Mouse (Mus musculus) spleen, adult 10 weeks (tissue): ENCODE results near the gene Cd81. TPM values are rescaled to one million over a fixed set of nuclear protein-coding genes. Genes with fewer than 3 reads are reported as not detected.

ENCODE experiments used
- polyA plus RNA-seq: library from polyadenylated mRNA; stranded (reverse); fragments of 350-450 nt; fragmentation: Illumina TruSeq; extraction: RNeasy Lipid Tissue Mini Kit (QIAGEN cat#74804); gene quantifications from one replicate; pipeline ENCODE4 v1.2.3, GENCODE M21; 2015; ENCODE audit warnings: low replicate concordance; ENCODE audit not compliant: insufficient read depth

The Cd81 gene
- 194 TPM for polyA plus RNA-seq

GRCm38 (mm10) chr7:143052626-143053007 lies at the start of gene Cd81:
Gene Cd81 (plus strand): TSS chr7:143052739.

DNA sequence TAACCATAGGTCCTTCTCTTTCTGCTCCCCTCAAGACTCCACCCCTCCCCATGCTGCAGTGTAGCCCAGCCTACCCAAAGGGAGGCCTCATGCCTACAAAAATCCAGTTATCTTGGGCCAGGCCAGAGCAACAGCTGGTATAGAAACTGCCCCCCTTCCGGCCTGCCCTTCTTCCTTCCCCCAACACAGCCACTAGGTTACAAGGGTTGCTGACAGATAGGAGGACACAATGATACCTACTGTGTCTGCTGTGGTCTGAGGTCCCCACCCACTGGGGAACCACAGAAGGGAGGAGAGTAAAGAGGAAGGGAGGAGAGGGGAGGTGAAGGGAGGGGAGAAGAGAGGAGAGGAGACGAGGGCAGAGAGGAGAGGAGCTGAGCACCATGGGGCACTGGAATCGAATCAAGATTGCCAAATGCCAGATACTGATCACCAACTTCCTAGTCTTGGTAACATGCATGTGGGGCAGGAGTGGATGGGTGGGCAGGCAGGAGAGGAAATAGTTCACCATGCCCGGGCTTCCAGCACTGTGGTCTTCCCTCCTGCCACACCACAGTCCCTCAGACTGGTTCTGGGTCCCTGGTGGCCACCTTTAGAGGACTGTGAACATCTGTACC lies 47.7 kb upstream of the Cd81 start, which contains the start of gene Tspan32:
Tspan32 (plus strand) TSS at position 320 of the 617 bp plus-strand sequence.

GRCm38 (mm10) chr7:143068882-143069591 lies 16.5 kb downstream of the Cd81 start, which contains the start of gene Tssc4:
Gene Tssc4 (plus strand): TSS chr7:143069249.

DNA sequence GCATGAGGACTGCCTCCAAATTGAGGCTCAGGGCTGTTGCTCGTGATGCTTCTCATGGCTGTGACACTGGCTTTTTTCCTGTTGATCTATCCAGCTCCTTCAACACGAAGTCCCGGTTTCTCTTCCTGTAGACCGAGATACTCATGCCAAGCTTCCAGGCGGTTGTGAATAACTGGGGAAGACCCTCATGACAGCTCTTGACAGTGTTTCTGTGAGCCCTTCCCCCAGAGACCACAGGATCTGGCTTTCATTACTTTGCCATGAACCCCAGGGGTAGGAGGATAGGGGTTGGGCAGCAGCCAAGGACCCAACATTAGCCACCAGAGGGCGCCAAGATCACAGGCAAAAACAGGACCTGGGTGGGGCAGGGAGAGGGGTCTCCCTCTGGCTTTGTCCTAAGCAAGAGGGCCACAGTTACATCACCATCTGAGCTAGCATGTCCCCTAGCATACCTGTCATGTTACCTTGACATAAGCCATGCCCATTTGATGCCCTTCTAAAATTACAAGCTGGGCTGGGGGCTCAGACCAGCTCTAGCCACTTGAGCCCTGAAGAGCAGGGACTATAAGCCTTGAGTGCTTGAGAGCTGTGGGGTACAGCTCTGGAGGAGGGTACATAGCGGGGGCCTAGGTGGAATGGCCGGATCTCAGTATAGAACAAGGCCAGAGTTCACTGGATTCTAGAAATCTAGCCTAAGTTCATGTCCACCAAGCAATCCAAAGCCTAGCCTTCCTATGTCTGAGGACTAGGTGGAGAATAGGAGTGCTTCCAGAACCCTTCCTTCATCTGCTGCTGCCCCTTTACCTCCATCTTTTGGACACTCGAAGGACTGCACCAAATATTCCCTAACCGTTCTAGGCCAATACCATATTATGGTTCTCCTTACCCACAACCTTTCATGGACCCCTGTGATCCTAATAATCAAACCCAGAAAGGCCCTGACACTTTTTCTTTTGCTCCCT lies 42.3 kb downstream of the Cd81 start, which contains the start of gene Trpm5:
Trpm5 (minus strand) TSS at position 51 of the 962 bp plus-strand sequence.

DNA sequence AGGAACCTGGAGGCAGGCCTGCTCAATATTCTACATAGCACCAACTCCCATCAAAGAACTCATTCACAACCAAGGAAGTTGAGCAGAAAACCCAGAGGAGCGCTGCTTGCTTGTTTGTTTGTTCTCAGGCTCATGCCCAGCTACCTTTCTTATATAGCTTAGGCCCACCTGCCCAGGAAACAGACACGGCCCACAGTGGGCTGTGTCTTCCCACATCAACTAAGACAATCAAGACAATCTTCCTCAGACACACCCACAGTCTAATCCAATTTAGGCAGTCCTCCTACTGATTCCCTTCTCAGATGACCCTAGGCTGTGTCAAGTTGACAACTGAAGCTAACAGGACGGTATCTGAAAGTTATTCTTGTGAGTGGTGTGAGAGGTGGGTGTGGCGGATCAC lies 53.5 kb downstream of the Cd81 start, which contains the start of gene Kcnq1:
Kcnq1 (plus strand) TSS at position 301 of the 400 bp plus-strand sequence.

Other genes starting within 250 kb of the Cd81 start
- not detected for gene Th, start 121.6 kb upstream of the Cd81 start, polyA plus RNA-seq
- not detected for gene Ascl2, start 83.5 kb upstream of the Cd81 start, polyA plus RNA-seq
- 157 TPM for gene Tspan32, start 47.7 kb upstream of the Cd81 start, polyA plus RNA-seq
- 8.1 TPM for gene Tssc4, start 16.5 kb downstream of the Cd81 start, polyA plus RNA-seq
- 0.51 TPM for gene Trpm5, start 41.9 kb downstream of the Cd81 start, polyA plus RNA-seq
- gene Kcnq1, start 53.6 kb downstream of the Cd81 start, polyA plus RNA-seq: 1.1 TPM